Mouse (Mus musculus) limb, embryonic 12.5 days (tissue): Measurements from ENCODE around the gene Tmem38a. TPM values are rescaled to one million over a fixed set of nuclear protein-coding genes. Genes with fewer than 3 reads are reported as not detected.

Source experiments
- ATAC-seq: fragments of 200-750 bp; cut with Nextera tagmentation; 2 replicates; pipeline ENCODE4 v1.8.0; 2017; ENCODE audit warnings: low read depth, moderate TSS enrichment; ENCODE audit not compliant: insufficient number of reproducible peaks, insufficient read depth, low FRiP score, low TSS enrichment
- H3K27ac ChIP-seq: fragments of 300-500 bp; sonication (generic); 2 replicates; pipeline ENCODE4 v1.5.1; 2016; ENCODE audit warnings: mild to moderate bottlenecking, moderate library complexity
- H3K27me3 ChIP-seq: fragments of 300-500 bp; sonication (generic); 2 replicates; pipeline ENCODE4 v1.6.1; 2016; ENCODE audit warnings: mild to moderate bottlenecking, moderate library complexity
- H3K36me3 ChIP-seq: fragments of 300-500 bp; sonication (generic); 2 replicates; pipeline ENCODE4 v1.6.1; 2016; ENCODE audit warnings: mild to moderate bottlenecking, moderate library complexity
- H3K4me1 ChIP-seq: fragments of 300-500 bp; sonication (generic); replicated peaks from 2 replicates; pipeline ENCODE4 v1.6.1; 2016
- H3K4me2 ChIP-seq: fragments of 300-500 bp; sonication (generic); 2 replicates; pipeline ENCODE4 v1.6.1; 2016; ENCODE audit warnings: mild to moderate bottlenecking, moderate library complexity
- H3K4me3 ChIP-seq: fragments of 300-500 bp; sonication (generic); replicated peaks from 2 replicates; pipeline ENCODE4 v1.5.1; 2016; ENCODE audit warnings: mild to moderate bottlenecking
- H3K9ac ChIP-seq: fragments of 300-500 bp; sonication (generic); replicated peaks from 2 replicates; pipeline ENCODE4 v1.6.1; 2016; ENCODE audit warnings: mild to moderate bottlenecking, moderate library complexity
- H3K9me3 ChIP-seq: fragments of 300-500 bp; sonication (generic); 2 replicates; pipeline ENCODE4 v1.6.1; 2016; ENCODE audit warnings: mild to moderate bottlenecking, moderate library complexity
- WGBS: fragments of 180-500 bp; shearing (Covaris S2); methylation state at CpG from one replicate; pipeline ENCODE4 v1.1.7; 2016; 5-methylcytosine and 5-hydroxymethylcytosine counted together
- polyA plus RNA-seq: library from polyadenylated mRNA; unstranded; fragments of >200 nt; fragmentation: Nextera tagmentation; extraction: Ambion mirVana; gene quantifications from 2 replicates; pipeline ENCODE4 v1.2.1, GENCODE M21; 2016

The Tmem38a gene
- polyA plus RNA-seq, result 15.5 and 16.5 TPM in 2 replicates

- peak within 1 kb of the TSS; percentile 69 for H3K9ac ChIP-seq
- H3K27ac ChIP-seq, result peak within 1 kb of the TSS; percentile 92
- no peaks in the 10 kb centered on the region for H3K9me3 ChIP-seq
- peak within 1 kb of the TSS; percentile 96 for H3K4me2 ChIP-seq
- WGBS, result under 1% methylated on average over 45 of the region's 45 CpGs
- peak within 1 kb of the TSS; percentile 64 for H3K4me3 ChIP-seq
- no peaks in the 10 kb centered on the region for H3K27me3 ChIP-seq
- H3K4me1 ChIP-seq, result peaks cover 23% of the 10 kb centered on the region
- no peak; the same call in 1 of the 2 replicates for ATAC-seq
- H3K36me3 ChIP-seq, result peaks cover 27% of the 10 kb centered on the region
These were observed at the start of gene Tmem38a for GRCm38 (mm10) chr8:72571611-72572473. Gene Tmem38a (plus strand): TSS chr8:72572055.

- no peak for ATAC-seq
- Histone ChIP-seq H3K4me3 (no peak overlapping the region), H3K4me1 (no peaks in the 10 kb centered on the region), H3K9ac (no peak overlapping the region), H3K27me3 (no peaks in the 10 kb centered on the region), H3K9me3 (no peaks in the 10 kb centered on the region), H3K36me3 (peaks cover 5% of the 10 kb centered on the region), H3K4me2 (no peak overlapping the region), H3K27ac (no peak overlapping the region)
- 90% methylated on average over 1 of the region's 1 CpGs for WGBS
These were observed 39.8 kb upstream of the Tmem38a start for GRCm38 (mm10) chr8:72532103-72532502.

GRCm38 (mm10) chr8:72534888-72535287 is 37.0 kb upstream of the Tmem38a start:
- WGBS, result 92% methylated on average over 3 of the region's 3 CpGs
- no peak for ATAC-seq
- peaks cover 1% of the 10 kb centered on the region; the same call in 1 of the 2 replicates for H3K36me3 ChIP-seq
- no peaks in the 10 kb centered on the region for H3K4me1 ChIP-seq
- no peak overlapping the region for H3K4me3 ChIP-seq
- H3K27me3 ChIP-seq, result no peaks in the 10 kb centered on the region
- no peak overlapping the region for H3K27ac ChIP-seq
- no peak overlapping the region for H3K4me2 ChIP-seq
- no peak overlapping the region for H3K9ac ChIP-seq
- H3K9me3 ChIP-seq, result no peaks in the 10 kb centered on the region

GRCm38 (mm10) chr8:72539234-72539633 is 32.6 kb upstream of the Tmem38a start:
- Histone ChIP-seq H3K9me3 (no peaks in the 10 kb centered on the region), H3K4me3 (no peak overlapping the region), H3K27me3 (no peaks in the 10 kb centered on the region), H3K36me3 (peaks cover 17% of the 10 kb centered on the region), H3K4me1 (no peaks in the 10 kb centered on the region), H3K4me2 (no peak overlapping the region), H3K27ac (no peak overlapping the region), H3K9ac (no peak overlapping the region)
- no peak for ATAC-seq

- no peak for ATAC-seq
- Histone ChIP-seq H3K4me1 (peaks cover 15% of the 10 kb centered on the region), H3K27ac (peak overlapping the region; percentile 87), H3K4me2 (peak overlapping the region; percentile 93), H3K36me3 (peaks cover 19% of the 10 kb centered on the region), H3K4me3 (peak overlapping the region; percentile 97), H3K27me3 (no peaks in the 10 kb centered on the region), H3K9me3 (no peaks in the 10 kb centered on the region), H3K9ac (peak overlapping the region; percentile 97)
- WGBS, result 2% methylated on average over 27 of the region's 27 CpGs
These were observed 24.6 kb upstream of the Tmem38a start for GRCm38 (mm10) chr8:72547122-72547801.

- H3K27ac ChIP-seq, result peak within 1 kb of the TSS; percentile 96
- no peaks in the 10 kb centered on the region for H3K9me3 ChIP-seq
These were observed 23.8 kb upstream of the Tmem38a start, which contains the start of gene Med26 for GRCm38 (mm10) chr8:72547802-72548643. Gene Med26 (minus strand): TSS chr8:72548270.

GRCm38 (mm10) chr8:72548644-72549313 is 23.1 kb upstream of the Tmem38a start:
- Histone ChIP-seq H3K9ac (peak overlapping the region; percentile 72), H3K4me3 (peak overlapping the region; percentile 97), H3K4me1 (peaks cover 15% of the 10 kb centered on the region), H3K27me3 (no peaks in the 10 kb centered on the region), H3K9me3 (no peaks in the 10 kb centered on the region), H3K36me3 (peaks cover 14% of the 10 kb centered on the region), H3K27ac (peak overlapping the region; percentile 96), H3K4me2 (peak overlapping the region; percentile 93)
- ATAC-seq, result peak; percentile 68
- WGBS, result under 1% methylated on average over 45 of the region's 45 CpGs

More at GRCm38 (mm10) chr8:72547802-72548643, 23.8 kb upstream of the Tmem38a start, which contains the start of gene Med26:
- peak within 1 kb of the TSS; percentile 97 for H3K9ac ChIP-seq
- H3K27me3 ChIP-seq, result no peaks in the 10 kb centered on the region
- under 1% methylated on average over 92 of the region's 92 CpGs for WGBS
- H3K4me1 ChIP-seq, result peaks cover 15% of the 10 kb centered on the region
- ATAC-seq, result peak; percentile 93
- H3K36me3 ChIP-seq, result peaks cover 18% of the 10 kb centered on the region
- peak within 1 kb of the TSS; percentile 97 for H3K4me3 ChIP-seq
- peak within 1 kb of the TSS; percentile 93 for H3K4me2 ChIP-seq

GRCm38 (mm10) chr8:72549314-72549892 is 22.5 kb upstream of the Tmem38a start:
- Histone ChIP-seq H3K4me3 (peak overlapping the region; percentile 97), H3K9me3 (no peaks in the 10 kb centered on the region), H3K9ac (peak overlapping the region; percentile 72; the same call in 1 of the 2 replicates), H3K27me3 (no peaks in the 10 kb centered on the region), H3K4me1 (peaks cover 15% of the 10 kb centered on the region), H3K27ac (peak overlapping the region; percentile 96; the same call in 1 of the 2 replicates), H3K36me3 (peaks cover 10% of the 10 kb centered on the region; the same call in 1 of the 2 replicates), H3K4me2 (peak overlapping the region; percentile 93)
- 10% methylated on average over 5 of the region's 5 CpGs for whole genome bisulfite sequencing
- no peak for ATAC-seq

- H3K4me2 ChIP-seq, result no peak overlapping the region
- 51% methylated on average over 4 of the region's 4 CpGs for WGBS
- no peaks in the 10 kb centered on the region for H3K4me1 ChIP-seq
- H3K36me3 ChIP-seq, result peaks cover 40% of the 10 kb centered on the region
- H3K27ac ChIP-seq, result no peak overlapping the region
- ATAC-seq, result no peak
- no peak overlapping the region for H3K9ac ChIP-seq
- H3K9me3 ChIP-seq, result no peaks in the 10 kb centered on the region
- no peaks in the 10 kb centered on the region for H3K27me3 ChIP-seq
- no peak overlapping the region for H3K4me3 ChIP-seq
These were observed 16.1 kb upstream of the Tmem38a start for GRCm38 (mm10) chr8:72555770-72556169.

GRCm38 (mm10) chr8:72561111-72561689 is 10.7 kb upstream of the Tmem38a start:
- Histone ChIP-seq H3K27me3 (no peaks in the 10 kb centered on the region), H3K27ac (no peak overlapping the region), H3K4me2 (no peak overlapping the region), H3K9ac (no peak overlapping the region), H3K36me3 (peaks cover 64% of the 10 kb centered on the region), H3K4me3 (no peak overlapping the region), H3K4me1 (no peaks in the 10 kb centered on the region), H3K9me3 (no peaks in the 10 kb centered on the region)
- ATAC-seq, result no peak
- 88% methylated on average over 1 of the region's 1 CpGs for WGBS
